Mouse (Mus musculus) monocyte, adult 59 days (primary cell): ENCODE results near the gene Pjvk. TPM values are rescaled to one million over a fixed set of nuclear protein-coding genes. Genes with fewer than 3 reads are reported as not detected.

Source experiments
- total RNA-seq, 2 experiments: library from RNA; stranded (reverse); gene quantifications; one replicate each; pipeline ENCODE4 v1.2.4; 2023

Gene Pjvk
- not detected for total RNA-seq

DNA sequence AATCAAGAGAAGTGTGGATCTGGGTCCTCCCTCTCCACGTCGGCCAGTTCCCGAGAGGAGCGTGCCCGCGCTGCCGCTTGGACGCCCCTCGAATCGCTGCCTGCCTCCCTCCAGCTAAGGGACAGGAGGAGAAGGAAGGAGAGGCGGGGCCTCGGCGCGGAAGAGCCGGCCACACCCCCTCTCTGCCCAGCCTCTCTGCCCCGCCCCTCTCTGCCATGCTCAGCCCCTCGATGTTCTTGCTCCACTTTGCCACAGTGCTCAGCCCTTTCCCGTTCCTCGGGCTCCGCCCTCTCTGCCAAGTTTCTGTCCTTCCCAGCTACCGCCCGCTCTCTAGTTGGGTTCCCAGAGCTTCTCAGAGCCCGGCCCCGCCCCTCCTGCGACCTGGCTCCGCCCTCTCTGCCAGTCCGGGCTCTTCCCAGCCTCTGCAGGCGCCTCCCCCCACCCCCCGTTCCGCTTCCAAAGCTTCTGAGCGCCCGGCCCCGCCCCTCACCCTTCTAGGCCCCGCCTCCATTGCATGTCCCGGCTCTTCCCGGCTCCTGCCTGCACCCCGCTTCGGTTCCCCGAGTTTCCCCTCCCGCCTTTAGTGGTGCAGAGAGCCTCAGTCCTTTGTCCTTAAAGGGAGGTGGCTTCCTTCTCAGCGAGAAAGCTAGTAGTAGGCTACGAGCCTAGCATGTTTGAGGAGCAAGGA, at the start of gene Pjvk, which contains the start of gene Prkra:
TSS of gene Pjvk (plus strand) at position 594 of the 688 bp plus-strand sequence.
TSS of gene Prkra (minus strand) at position 133 of the 688 bp plus-strand sequence.

DNA sequence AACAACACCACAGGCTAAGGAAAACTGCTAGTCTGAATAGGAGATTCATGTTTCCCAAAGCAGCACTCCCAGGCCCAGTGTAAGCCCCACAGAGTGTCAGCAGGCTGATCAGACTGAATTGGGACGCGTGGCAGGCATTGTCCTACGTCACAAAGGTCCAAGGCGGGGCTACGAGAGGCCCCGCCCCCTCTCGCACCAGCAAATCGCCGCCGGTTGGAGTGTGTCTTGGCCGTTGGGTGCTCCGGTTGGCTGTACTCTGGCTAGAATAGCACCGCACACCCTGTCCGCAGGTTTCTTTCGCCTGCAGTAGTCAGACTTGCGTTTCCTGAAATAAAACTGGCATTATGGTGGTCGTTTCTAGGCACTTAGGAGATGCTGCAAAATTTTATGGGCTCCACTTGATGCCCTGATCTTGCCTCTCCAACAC, 24.7 kb downstream of the Pjvk start, which contains the start of gene Fkbp7:
TSS of gene Fkbp7 (minus strand) at position 151 of the 427 bp plus-strand sequence.

DNA sequence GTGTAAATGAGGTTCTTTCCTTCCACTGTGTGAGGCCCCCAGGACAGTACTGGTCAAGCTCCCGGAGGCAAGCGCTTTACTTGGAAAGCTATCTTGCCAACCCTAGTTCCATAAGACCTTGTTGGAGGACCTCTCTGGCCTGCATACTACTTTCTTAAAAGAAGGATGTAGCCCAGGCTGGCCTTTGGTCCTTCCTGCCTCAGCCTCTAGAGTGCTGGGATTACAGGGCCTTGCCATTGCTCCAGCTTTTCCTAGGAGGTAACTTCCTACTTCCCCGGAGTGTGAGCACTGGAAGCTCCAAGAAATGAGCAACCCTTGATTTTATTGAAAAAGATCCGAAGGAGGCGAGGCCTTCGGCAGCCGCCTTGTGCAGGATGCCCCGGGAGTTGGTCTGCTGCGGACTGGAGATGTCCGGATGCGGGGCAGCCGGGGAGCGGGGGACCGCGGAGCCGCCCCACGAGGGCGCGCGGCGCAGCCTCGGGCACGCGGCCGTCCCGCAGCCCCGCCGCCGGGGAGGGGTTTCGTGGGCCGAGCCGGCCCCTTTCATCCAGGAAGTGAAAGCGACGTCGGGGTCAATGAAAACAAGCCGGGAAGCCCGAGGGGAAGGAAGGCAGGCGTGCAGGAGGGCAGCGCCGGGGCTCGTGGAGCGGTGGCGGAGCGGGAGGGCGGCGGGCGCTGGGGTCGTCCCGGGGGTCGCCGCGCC, 26.6 kb downstream of the Pjvk start, which contains the start of gene Plekha3:
TSS of gene Plekha3 (plus strand) at position 557 of the 703 bp plus-strand sequence.

Other genes with a start within 250 kb of the Pjvk start
- not detected for gene Osbpl6, start 242.0 kb upstream of the Pjvk start, total RNA-seq
- gene Prkra, start 461 bp upstream of the Pjvk start, total RNA-seq = 10 to 100 TPM; 21.2 to 23.4 TPM
- 1 to 10 TPM; 7.4 to 7.8 TPM for gene Fkbp7, start 24.6 kb downstream of the Pjvk start, total RNA-seq
- gene Plekha3, start 26.8 kb downstream of the Pjvk start, total RNA-seq = 10 to 100 TPM; 22.1 to 28.4 TPM